Mouse (Mus musculus) heart, adult 2 months (tissue): ENCODE results near the gene Syna.

ENCODE experiments used
- CTCF ChIP-seq: fragments of 200-600 bp; IDR thresholded peaks from 2 replicates; pipeline ENCODE4 v1.8.1; 2022; ENCODE audit warnings: antibody characterized with exemption, mild to moderate bottlenecking, moderate library complexity
- POLR2A ChIP-seq: fragments of 200-500 bp; IDR thresholded peaks from 2 replicates; pipeline ENCODE4 v1.6.1; 2011; ENCODE audit warnings: mild to moderate bottlenecking, low read depth, low read length, control low read depth; ENCODE audit not compliant: insufficient read depth

DNA sequence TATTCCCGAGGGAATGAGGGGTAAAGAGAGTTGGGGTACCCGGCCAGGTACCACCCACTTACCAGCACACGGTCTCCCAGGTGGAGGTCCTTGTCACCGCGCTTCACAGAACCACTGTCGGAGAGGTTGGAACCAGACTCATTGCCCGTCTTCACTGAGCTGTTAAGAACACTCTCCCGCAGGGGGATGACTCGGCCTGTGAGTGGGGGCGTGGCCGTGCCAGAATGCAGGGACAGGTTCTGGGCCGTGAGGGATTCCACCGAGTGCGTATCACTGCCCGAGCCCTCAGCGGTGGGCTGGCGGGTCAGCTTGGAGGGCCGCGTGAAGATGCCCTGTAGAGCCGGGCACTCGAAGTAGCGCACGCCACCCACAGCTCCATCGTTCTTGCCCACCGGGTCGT is 37.4 kb downstream of the Syna start:
- TF ChIP-seq POLR2A: no peak
- no peak for TF ChIP-seq CTCF
